Mouse (Mus musculus): ENCODE measurements around the gene Gm36245. TPM values are rescaled to one million over a fixed set of nuclear protein-coding genes. Genes with fewer than 3 reads are reported as not detected.
"Not testable (repeated sequence)": the region's sequence is repeated elsewhere in the genome, so short reads cannot be mapped to it uniquely, and the experiment has no call there.

Gene Gm36245
- polyA plus RNA-seq, 1 experiment from 2014 or later, result not detected

DNA sequence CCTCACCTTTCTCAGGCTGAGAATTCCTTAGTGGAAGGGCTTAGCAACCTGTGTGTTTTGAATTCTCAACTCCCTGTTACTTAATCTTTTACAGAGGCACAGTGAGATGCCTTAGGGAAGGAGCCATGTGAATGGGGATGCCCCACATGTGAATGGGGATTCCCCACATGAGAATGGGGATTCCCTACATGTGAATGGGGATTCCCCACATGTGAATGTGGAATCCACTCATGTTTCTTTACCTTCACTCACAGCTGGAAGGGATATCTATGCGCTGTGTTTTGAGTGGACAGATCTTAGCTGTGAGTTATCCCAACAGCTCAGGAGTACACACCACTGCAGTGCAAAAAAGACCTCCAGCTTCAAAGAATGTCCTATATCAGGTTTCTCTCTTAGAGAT lies 25.7 kb downstream of the Gm36245 start:
- no peaks in the 10 kb centered on the region for H3K9me3 ChIP-seq (replicated peaks)
- no peak overlapping the region for H3K4me3 ChIP-seq (replicated peaks)
- H3K36me3 ChIP-seq, result no peaks in the 10 kb centered on the region
- H3K27me3 ChIP-seq (replicated peaks), result no peaks in the 10 kb centered on the region
- no peak overlapping the region for H3K4me2 ChIP-seq
- H3K9ac ChIP-seq (replicated peaks), result no peak overlapping the region
- ATAC-seq (ENCODE audit: low FRiP score), result no peak
- H3K27ac ChIP-seq (replicated peaks), result no peak overlapping the region
- WGBS, result 85% methylated on average over 1 of the region's 1 CpGs
- no peaks in the 10 kb centered on the region for H3K4me1 ChIP-seq

GRCm38 (mm10) chr15:77626471-77626870 lies 27.4 kb downstream of the Gm36245 start:
- H3K4me2 ChIP-seq; H3K4me1 ChIP-seq; H3K27me3 ChIP-seq (replicated peaks); H3K27ac ChIP-seq (replicated peaks); ATAC-seq (ENCODE audit: low FRiP score); H3K4me3 ChIP-seq (replicated peaks); H3K9me3 ChIP-seq (replicated peaks); H3K9ac ChIP-seq (replicated peaks); H3K36me3 ChIP-seq: not testable (repeated sequence)
- 91% methylated on average over 4 of the region's 4 CpGs for WGBS

- not testable (repeated sequence) for H3K4me2 ChIP-seq; H3K27me3 ChIP-seq (replicated peaks); H3K36me3 ChIP-seq; H3K9me3 ChIP-seq (replicated peaks); H3K9ac ChIP-seq (replicated peaks); H3K27ac ChIP-seq (replicated peaks); H3K4me1 ChIP-seq; ATAC-seq (ENCODE audit: low FRiP score); H3K4me3 ChIP-seq (replicated peaks)
- WGBS, result 70% methylated on average over 9 of the region's 9 CpGs
Measured at GRCm38 (mm10) chr15:77628647-77629046, 29.6 kb downstream of the Gm36245 start.

DNA sequence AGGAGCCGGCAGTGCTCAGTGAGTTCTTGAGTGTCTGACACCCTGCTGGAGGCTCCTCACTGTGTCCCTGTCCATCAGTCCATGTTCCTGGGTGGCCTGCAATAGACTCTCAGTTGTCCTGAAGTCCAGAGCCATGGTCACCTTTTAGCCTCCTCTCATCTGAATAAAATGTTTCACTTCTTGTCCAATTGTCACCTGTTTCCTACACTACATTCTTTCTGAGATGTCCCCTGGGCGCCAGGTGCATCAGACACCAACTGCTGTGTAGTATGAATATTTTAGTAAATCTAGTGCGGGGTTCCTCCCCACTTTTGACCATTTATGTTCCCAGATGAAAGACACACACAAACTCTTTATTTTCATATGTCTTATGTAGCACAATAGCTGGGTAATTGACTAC lies 30.8 kb downstream of the Gm36245 start:
- ATAC-seq (ENCODE audit: low FRiP score); H3K4me2 ChIP-seq; H3K9ac ChIP-seq (replicated peaks); H3K4me1 ChIP-seq; H3K27ac ChIP-seq (replicated peaks); H3K27me3 ChIP-seq (replicated peaks); H3K4me3 ChIP-seq (replicated peaks); H3K36me3 ChIP-seq; H3K9me3 ChIP-seq (replicated peaks): not testable (repeated sequence)
- 79% methylated on average over 3 of the region's 3 CpGs for WGBS

GRCm38 (mm10) chr15:77643176-77643575 lies 44.1 kb downstream of the Gm36245 start, which contains the start of gene Apol11b:
Apol11b (minus strand) TSS chr15:77643286.
- not testable (repeated sequence) for H3K36me3 ChIP-seq; ATAC-seq (ENCODE audit: low FRiP score); H3K4me1 ChIP-seq; H3K4me3 ChIP-seq (replicated peaks); H3K27ac ChIP-seq (replicated peaks); H3K9me3 ChIP-seq (replicated peaks); H3K4me2 ChIP-seq; H3K9ac ChIP-seq (replicated peaks); H3K27me3 ChIP-seq (replicated peaks)
- WGBS, result 76% methylated on average over 2 of the region's 2 CpGs

- H3K27ac ChIP-seq (replicated peaks); H3K4me2 ChIP-seq; ATAC-seq (ENCODE audit: low FRiP score); H3K9me3 ChIP-seq (replicated peaks); H3K4me1 ChIP-seq; H3K4me3 ChIP-seq (replicated peaks); H3K36me3 ChIP-seq; H3K27me3 ChIP-seq (replicated peaks); H3K9ac ChIP-seq (replicated peaks): not testable (repeated sequence)
Measured at GRCm38 (mm10) chr15:77651143-77651542, 52.1 kb downstream of the Gm36245 start.

Other genes with a start within 250 kb of the Gm36245 start
- 0.19 TPM in 1 of 2 replicates, not detected in the other for gene Apol7a, start 200.1 kb upstream of the Gm36245 start, polyA plus RNA-seq (2015; fragmentation: Nextera tagmentation; extraction: Ambion mirVana)
- gene Apol9a, start 188.1 kb upstream of the Gm36245 start, polyA plus RNA-seq (2015; fragmentation: Nextera tagmentation; extraction: Ambion mirVana), result 0.28 and 0.37 TPM in 2 replicates
- gene Apol7b, start 151.8 kb upstream of the Gm36245 start, polyA plus RNA-seq (2015; fragmentation: Nextera tagmentation; extraction: Ambion mirVana), result not detected in 2 replicates
- not detected in 2 replicates for gene Apol10a, start 122.2 kb upstream of the Gm36245 start, polyA plus RNA-seq (2015; fragmentation: Nextera tagmentation; extraction: Ambion mirVana)
- not detected in 2 replicates for gene Apol11a, start 91.0 kb upstream of the Gm36245 start, polyA plus RNA-seq (2015; fragmentation: Nextera tagmentation; extraction: Ambion mirVana)
- 0.40 TPM in 1 of 2 replicates, not detected in the other for gene Apol7c, start 65.9 kb upstream of the Gm36245 start, polyA plus RNA-seq (2015; fragmentation: Nextera tagmentation; extraction: Ambion mirVana)
- gene 1700025B11Rik, start 37.4 kb upstream of the Gm36245 start, polyA plus RNA-seq (2015; fragmentation: Nextera tagmentation; extraction: Ambion mirVana), result not detected in 2 replicates
- gene Apol10b, start 3.1 kb upstream of the Gm36245 start, polyA plus RNA-seq (2015; fragmentation: Nextera tagmentation; extraction: Ambion mirVana), result 0.19 TPM in 1 of 2 replicates, not detected in the other
- gene Apol11b, start 44.0 kb downstream of the Gm36245 start, polyA plus RNA-seq (2015; fragmentation: Nextera tagmentation; extraction: Ambion mirVana), result 0.10 TPM in 1 of 2 replicates, not detected in the other
- 0.65 TPM in 1 of 2 replicates, not detected in the other for gene Apol7e, start 99.6 kb downstream of the Gm36245 start, polyA plus RNA-seq (2015; fragmentation: Nextera tagmentation; extraction: Ambion mirVana)
- gene Apol9b, start 129.8 kb downstream of the Gm36245 start, polyA plus RNA-seq (2015; fragmentation: Nextera tagmentation; extraction: Ambion mirVana), result 0.17 TPM in 1 of 2 replicates, not detected in the other
- 0.19 and 0.49 TPM in 2 replicates for gene Apol8, start 157.7 kb downstream of the Gm36245 start, polyA plus RNA-seq (2015; fragmentation: Nextera tagmentation; extraction: Ambion mirVana)
- 9.6 and 17.7 TPM in 2 replicates for gene Myh9, start 242.9 kb downstream of the Gm36245 start, polyA plus RNA-seq (2015; fragmentation: Nextera tagmentation; extraction: Ambion mirVana)